Mouse (Mus musculus): ENCODE measurements around the gene Tulp2.

DNA sequence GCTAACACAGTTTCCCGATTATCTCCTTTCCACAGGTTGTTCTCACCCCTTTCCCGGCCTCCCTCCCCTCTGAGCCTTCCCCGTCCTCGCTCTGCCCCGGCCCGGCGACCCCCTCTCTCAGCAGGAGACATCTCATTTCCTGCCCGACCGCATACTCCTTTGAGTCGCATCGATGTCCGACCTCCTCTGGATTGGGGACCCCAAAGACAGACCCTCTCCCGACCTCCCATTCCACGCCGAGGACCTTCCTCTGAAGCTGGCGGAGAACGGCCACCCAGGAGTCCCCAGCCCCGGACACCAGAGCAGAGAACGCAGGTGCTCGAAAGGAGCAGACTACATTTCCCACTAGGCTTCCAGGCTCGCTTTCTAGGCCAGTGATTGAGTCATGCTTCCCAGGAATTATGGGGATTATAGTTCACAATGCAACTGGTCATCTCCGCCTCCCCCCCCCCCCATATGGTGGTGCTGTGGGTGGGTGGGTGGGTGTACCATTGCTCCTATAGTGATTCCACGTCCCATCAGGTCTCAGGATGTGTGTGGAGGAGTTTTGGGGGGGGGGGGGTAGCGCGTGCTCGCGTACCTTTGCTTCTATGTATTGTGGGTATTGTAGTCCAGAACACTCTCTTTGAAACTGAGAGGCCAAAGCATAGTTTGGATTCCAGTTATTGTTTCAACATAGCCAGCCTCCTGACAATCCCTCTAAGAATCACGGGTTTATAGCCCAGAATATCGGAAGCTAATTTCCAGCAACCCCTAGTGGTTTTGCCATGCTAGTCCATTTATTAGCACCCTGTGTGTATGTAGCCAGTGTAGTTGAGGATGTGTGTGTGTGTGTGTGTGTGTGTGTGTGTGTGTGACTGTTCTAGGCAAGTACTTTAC lies 56.7 kb downstream of the Tulp2 start:
- no peak for TF ChIP-seq CTCF (IDR thresholded peaks at IDR 0.05; ENCODE audit: extremely low read depth, insufficient read depth, low read length)
- TF ChIP-seq POLR2A (IDR thresholded peaks at IDR 0.05; ENCODE audit: extremely low read depth, insufficient read depth, low read length), result peak; percentile 52; the same call in 1 of the 2 replicates

Data from cortical plate, adult 2 months (tissue).